Mouse (Mus musculus): ENCODE data around the gene Dock4.

The Dock4 gene

DNA sequence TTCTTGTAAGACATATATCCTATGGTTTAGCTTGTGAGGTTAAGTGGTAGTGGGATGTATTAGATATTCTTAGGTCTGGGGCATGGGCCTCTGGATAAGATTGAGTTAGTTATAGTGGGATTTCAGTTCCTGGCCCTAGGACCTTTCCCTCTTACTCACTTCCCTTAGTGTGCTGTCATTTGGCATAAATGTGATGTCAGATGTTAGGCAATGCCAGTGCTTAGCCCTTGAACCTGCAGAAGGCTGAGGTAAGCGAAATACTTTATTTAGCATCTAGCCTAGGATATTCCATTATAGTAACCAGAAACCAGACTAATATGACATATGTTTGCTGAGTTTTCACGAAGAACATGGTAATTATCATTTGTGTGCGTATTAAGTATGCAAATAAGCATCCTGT, 105.6 kb downstream of the Dock4 start:
- in situ Hi-C loops (cut with MboI; ENCODE audit: low pct_unique_long_range_greater_than_20kb in 1 of 2, low sequenced_read_pairs in 2 of 2, unreplicated experiment in 1 of 2), result no loop called here

DNA sequence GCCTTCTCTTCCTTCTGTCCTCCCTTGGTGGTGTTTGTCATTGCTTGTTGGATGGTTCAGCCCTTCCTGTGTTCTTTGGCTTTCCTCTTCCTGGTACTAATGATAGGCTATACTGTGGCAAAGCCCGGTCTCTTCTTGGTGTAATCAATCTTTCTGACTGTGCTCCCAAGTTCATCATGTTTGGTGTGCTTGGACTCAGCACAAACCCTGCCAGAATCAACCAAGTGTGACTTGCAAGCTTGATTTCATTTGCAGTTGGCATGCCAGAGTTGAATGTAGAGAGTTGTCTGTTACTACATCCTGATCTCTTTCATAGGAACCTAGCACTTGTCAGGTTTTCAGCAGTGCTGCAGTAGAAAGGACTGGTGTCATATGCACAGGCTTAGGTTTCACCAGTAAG, 106.4 kb downstream of the Dock4 start:
- in situ Hi-C loops (cut with MboI; ENCODE audit: low pct_unique_long_range_greater_than_20kb in 1 of 2, low sequenced_read_pairs in 2 of 2, unreplicated experiment in 1 of 2), result no loop called here

GRCm38 (mm10) chr12:40553929-40554328, 108.2 kb downstream of the Dock4 start:
- in situ Hi-C loops (cut with MboI; ENCODE audit: low pct_unique_long_range_greater_than_20kb in 1 of 2, low sequenced_read_pairs in 2 of 2, unreplicated experiment in 1 of 2), result no loop called here

DNA sequence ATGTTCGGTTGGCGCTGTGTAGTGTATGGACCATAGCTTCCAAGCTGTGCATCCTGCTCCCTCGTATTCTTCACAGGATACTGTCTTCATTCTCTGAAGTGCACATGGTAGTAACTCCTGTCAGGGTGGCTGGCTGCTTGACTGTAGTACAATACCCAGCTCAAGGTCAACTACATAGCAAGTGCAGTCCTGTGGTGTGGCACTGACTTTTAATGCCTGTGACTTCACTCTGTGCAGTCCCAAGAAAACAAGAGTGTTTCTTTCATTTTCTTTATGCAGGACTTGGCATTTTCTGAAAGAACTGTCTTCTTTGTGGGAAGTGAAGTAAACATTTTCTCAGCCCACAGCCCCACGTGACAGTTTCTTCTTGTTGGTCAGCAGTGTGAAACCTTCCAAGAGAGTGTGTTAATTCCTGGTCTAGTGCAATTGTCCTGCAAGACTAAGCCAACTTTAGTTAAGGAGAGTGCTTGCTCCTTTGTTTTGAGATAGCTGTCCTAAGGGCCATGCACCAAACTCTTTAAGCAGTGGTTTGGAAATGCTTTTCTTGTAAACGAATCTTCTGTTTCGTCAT, 109.3 kb downstream of the Dock4 start:
- in situ Hi-C loops (cut with MboI; ENCODE audit: low pct_unique_long_range_greater_than_20kb in 1 of 2, low sequenced_read_pairs in 2 of 2, unreplicated experiment in 1 of 2), result no loop called here

DNA sequence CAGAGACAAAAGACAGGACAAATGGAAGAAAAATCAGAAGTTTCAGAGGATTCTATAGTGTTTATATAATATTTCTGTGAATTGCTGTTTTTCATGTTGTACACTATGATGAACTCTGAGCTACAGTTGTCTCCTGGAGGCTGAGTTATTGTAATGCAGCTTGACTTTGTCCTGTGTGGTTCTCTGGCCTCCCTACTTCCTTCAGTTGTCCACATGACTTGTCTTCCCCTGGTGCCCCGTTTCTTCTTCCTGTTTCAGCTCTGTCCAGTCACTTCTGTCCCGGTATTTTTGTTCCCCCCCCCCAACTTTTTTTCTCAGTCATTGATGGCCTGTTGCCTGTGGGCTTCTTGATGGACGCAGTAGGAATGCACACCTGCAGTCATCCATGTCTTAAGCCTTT, 112.8 kb downstream of the Dock4 start:
- in situ Hi-C loops (cut with MboI; ENCODE audit: low pct_unique_long_range_greater_than_20kb in 1 of 2, low sequenced_read_pairs in 2 of 2, unreplicated experiment in 1 of 2), result no loop called here

DNA sequence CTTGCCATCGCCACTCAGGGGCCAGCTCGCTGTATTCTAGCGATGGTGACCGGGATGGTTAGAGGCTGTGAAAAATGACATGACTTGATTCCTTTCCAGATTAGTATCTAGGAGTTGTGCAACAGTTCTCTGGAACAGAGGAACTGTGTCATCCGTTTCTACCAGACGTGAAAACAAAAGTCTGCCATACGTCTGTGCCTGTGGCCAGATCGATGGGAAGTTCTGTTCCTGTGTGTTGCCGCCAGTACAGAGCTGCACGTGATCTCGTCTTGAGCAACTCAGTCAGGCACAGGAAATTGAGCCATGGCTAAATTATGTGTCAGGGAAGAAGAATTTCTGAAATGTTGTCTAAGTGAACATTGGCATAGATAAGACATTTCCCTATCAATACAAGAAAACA, 113.4 kb downstream of the Dock4 start:
- in situ Hi-C loops (cut with MboI; ENCODE audit: low pct_unique_long_range_greater_than_20kb in 1 of 2, low sequenced_read_pairs in 2 of 2, unreplicated experiment in 1 of 2), result no loop called here

DNA sequence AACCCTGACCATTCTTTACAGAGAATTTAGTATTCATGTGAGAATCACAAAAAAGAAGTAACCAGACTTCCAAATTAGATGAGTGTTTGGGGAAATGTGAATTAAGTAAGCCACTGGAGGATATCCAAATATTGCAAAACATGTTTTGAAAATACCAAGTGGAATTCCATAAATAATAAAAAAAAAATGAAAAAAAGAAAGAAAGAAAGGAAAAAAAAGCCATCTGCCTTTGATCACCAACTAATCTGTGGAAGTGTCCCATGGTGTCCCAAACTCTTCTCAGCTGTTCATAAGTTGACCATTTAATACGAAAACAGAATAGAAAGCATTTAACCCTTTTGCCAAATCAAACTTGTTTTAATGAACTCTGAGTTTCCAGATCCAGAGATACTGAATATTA, 118.0 kb downstream of the Dock4 start:
- in situ Hi-C loops (cut with MboI; ENCODE audit: low pct_unique_long_range_greater_than_20kb in 1 of 2, low sequenced_read_pairs in 2 of 2, unreplicated experiment in 1 of 2), result no loop called here

DNA sequence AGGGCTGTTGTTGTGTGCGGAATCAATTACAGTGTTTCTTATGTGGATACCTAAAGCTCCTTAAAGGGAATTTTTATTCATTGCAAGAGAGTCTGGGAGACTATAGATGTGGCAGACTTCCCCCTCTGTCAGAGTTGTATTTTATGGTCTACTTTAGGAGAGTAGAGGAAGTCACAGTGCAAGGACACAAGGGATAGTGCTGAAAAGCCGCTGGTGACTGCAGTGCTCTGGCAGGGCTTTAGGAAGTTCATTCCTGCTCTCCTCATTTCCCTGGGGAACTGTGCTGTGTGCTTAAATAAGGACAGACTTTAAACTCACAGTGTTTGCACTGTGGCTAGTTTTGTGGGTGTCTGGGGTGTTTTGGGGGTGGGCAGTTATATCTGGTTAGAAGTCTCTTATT, 118.5 kb downstream of the Dock4 start:
- in situ Hi-C loops (cut with MboI; ENCODE audit: low pct_unique_long_range_greater_than_20kb in 1 of 2, low sequenced_read_pairs in 2 of 2, unreplicated experiment in 1 of 2), result no loop called here

- in situ Hi-C loops (cut with MboI; ENCODE audit: low pct_unique_long_range_greater_than_20kb in 1 of 2, low sequenced_read_pairs in 2 of 2, unreplicated experiment in 1 of 2), result no loop called here
Measured at GRCm38 (mm10) chr12:40568365-40568885, 122.7 kb downstream of the Dock4 start.

- in situ Hi-C loops (cut with MboI; ENCODE audit: low pct_unique_long_range_greater_than_20kb in 1 of 2, low sequenced_read_pairs in 2 of 2, unreplicated experiment in 1 of 2), result no loop called here
Measured at GRCm38 (mm10) chr12:40568971-40569968, 123.5 kb downstream of the Dock4 start.

DNA sequence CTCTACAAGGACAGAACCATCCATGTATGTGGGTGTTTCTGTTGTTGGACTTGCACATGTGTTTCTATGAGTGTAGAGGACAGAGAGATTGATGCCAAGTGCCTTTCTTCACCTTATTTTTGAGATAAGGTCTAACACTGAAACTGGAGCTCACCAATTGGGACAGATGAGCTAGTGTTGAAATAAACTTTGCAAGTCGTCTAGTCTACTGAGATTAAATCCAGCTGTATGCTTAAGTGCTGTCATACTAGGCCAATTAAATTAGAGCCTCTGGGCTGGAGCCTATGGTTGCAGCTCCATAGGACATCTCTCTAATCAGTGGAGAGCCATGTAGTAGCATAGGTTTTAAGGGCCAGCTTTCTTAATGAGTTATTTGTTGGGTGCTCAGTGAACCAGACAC, 124.5 kb downstream of the Dock4 start:
- in situ Hi-C loops (cut with MboI; ENCODE audit: low pct_unique_long_range_greater_than_20kb in 1 of 2, low sequenced_read_pairs in 2 of 2, unreplicated experiment in 1 of 2), result no loop called here

- in situ Hi-C loops (cut with MboI; ENCODE audit: low pct_unique_long_range_greater_than_20kb in 1 of 2, low sequenced_read_pairs in 2 of 2, unreplicated experiment in 1 of 2), result no loop called here
Measured at GRCm38 (mm10) chr12:40574051-40574450, 128.3 kb downstream of the Dock4 start.

GRCm38 (mm10) chr12:40576749-40577148, 131.0 kb downstream of the Dock4 start:
- in situ Hi-C loops (cut with MboI; ENCODE audit: low pct_unique_long_range_greater_than_20kb in 1 of 2, low sequenced_read_pairs in 2 of 2, unreplicated experiment in 1 of 2), result no loop called here

- in situ Hi-C loops (cut with MboI; ENCODE audit: low pct_unique_long_range_greater_than_20kb in 1 of 2, low sequenced_read_pairs in 2 of 2, unreplicated experiment in 1 of 2), result no loop called here
Measured at GRCm38 (mm10) chr12:40580351-40580750, 134.6 kb downstream of the Dock4 start.

DNA sequence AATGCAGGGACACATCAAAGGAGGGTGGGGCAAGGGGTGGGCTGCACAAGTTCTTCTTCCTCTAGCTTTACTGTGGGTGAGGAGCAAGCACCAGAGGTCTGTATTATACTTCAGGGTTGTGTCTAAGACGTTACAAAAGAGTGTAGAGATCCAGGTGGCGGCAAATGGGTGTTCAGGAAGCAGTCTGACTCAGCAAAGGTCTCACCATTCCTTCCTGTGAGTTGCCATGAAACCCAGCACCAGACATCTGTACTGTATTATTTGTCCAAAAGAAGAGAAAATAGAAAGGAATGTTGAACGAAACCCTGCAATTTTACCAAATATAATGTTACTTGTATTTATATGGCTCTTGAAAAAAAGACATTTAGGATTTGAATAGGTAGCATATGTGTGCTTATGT, 135.3 kb downstream of the Dock4 start:
- in situ Hi-C loops (cut with MboI; ENCODE audit: low pct_unique_long_range_greater_than_20kb in 1 of 2, low sequenced_read_pairs in 2 of 2, unreplicated experiment in 1 of 2), result no loop called here

- in situ Hi-C loops (cut with MboI; ENCODE audit: low pct_unique_long_range_greater_than_20kb in 1 of 2, low sequenced_read_pairs in 2 of 2, unreplicated experiment in 1 of 2), result no loop called here
Measured at GRCm38 (mm10) chr12:40582059-40582458, 136.3 kb downstream of the Dock4 start.

DNA sequence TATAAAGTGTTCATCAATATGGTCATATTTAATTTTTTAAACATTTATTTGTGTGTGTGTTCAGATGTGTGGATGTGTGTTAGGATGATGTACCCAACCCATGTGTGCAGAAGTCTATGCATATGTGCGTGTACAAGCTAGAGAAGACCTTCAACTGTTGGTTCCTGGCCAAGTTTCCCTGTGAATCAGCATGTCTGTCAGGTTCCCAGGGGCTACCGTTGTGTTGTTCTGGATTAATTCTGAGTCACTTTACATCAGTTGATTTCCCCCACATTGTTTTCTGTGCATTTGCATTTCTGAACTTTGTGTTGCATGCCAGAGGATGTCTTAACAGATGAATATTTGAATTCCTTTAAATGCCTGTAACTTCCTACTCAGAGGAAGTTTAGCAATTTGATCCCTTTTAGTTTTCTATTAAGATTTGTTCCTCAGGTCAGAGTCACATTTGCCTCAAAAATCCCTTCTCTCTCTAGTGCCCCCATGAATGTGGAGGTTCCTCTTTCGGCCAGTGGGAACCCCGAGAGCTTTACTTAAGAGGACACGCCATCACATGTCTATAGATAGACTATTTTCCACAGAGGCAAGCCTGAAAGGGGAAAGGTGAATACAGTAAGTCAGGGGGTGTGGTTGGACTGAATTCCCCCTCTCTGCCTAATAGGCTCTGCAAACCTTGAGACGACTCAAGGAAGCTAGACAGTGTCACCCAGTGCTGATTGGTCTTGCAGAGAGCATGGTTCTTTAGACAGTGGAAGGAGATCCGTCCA, 139.0 kb downstream of the Dock4 start:
- in situ Hi-C loops (cut with MboI; ENCODE audit: low pct_unique_long_range_greater_than_20kb in 1 of 2, low sequenced_read_pairs in 2 of 2, unreplicated experiment in 1 of 2), result no loop called here

DNA sequence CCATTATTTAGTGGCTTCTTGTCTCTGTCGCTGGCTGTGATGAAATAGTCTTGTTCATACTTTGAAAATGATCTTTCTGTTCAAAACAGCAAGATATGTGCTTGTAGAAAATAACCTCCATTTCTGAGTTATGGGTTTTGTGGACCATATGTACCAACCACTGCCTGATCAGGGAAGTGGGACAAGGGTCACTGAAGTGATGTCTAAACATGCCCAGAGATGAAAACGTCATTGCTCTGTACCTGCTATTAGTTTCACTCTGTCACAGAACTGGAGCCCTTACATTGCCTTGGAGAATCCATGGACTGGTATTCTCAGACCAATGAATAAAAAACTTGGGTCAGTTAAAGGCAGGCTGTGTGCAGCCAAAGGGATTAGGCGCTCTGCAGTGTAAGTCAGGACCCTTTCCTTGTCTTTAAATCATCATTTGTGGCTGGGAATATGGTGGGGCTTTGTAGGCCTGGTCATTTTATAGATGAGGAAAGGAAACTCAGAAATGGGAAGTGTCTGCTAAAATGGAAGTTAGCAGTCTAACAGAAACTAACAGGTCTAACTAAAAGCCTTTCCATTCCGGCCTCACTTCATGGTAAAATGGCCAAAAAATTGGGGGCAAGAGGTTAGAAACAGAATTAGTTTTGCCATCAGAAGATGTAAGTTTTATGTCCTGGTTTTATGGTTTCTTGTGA, 139.8 kb downstream of the Dock4 start:
- in situ Hi-C loops (cut with MboI; ENCODE audit: low pct_unique_long_range_greater_than_20kb in 1 of 2, low sequenced_read_pairs in 2 of 2, unreplicated experiment in 1 of 2), result no loop called here

- in situ Hi-C loops (cut with MboI; ENCODE audit: low pct_unique_long_range_greater_than_20kb in 1 of 2, low sequenced_read_pairs in 2 of 2, unreplicated experiment in 1 of 2), result no loop called here
Measured at GRCm38 (mm10) chr12:40594161-40594560, 148.4 kb downstream of the Dock4 start.
